Mouse (Mus musculus): Measurements from ENCODE around the gene Spata46.

Gene Spata46

GRCm38 (mm10) chr1:170308503-170308902 lies at the start of gene Spata46:
Spata46 (plus strand) TSS chr1:170308803.
- DNase-seq = no peak

GRCm38 (mm10) chr1:170270281-170270680 lies 38.3 kb upstream of the Spata46 start:
- DNase-seq = no peak

- DNase-seq = no peak
Observed at GRCm38 (mm10) chr1:170270696-170271095, 37.9 kb upstream of the Spata46 start.

- no peak for DNase-seq
Observed at GRCm38 (mm10) chr1:170273252-170273651, 35.4 kb upstream of the Spata46 start.

- no peak for DNase-seq
Observed at GRCm38 (mm10) chr1:170277016-170277415, 31.6 kb upstream of the Spata46 start, which contains the start of gene Sh2d1b1. Sh2d1b1 (plus strand) TSS chr1:170277320.

- no peak for DNase-seq
Observed at GRCm38 (mm10) chr1:170282415-170283129, 26.0 kb upstream of the Spata46 start.

- peak; percentile 84 for DNase-seq
Observed at GRCm38 (mm10) chr1:170292239-170292951, 16.2 kb upstream of the Spata46 start.

- DNase-seq = no peak
Observed at GRCm38 (mm10) chr1:170293257-170293656, 15.3 kb upstream of the Spata46 start.

GRCm38 (mm10) chr1:170294786-170295570 lies 13.6 kb upstream of the Spata46 start:
- no peak for DNase-seq

GRCm38 (mm10) chr1:170299496-170299895 lies 9.1 kb upstream of the Spata46 start:
- DNase-seq = no peak

- DNase-seq = peak; percentile 10
Observed at GRCm38 (mm10) chr1:170301686-170302085, 6.9 kb upstream of the Spata46 start.

- DNase-seq = no peak
Observed at GRCm38 (mm10) chr1:170302456-170302855, 6.1 kb upstream of the Spata46 start.

GRCm38 (mm10) chr1:170303103-170303502 lies 5.5 kb upstream of the Spata46 start:
- peak; percentile 55 for DNase-seq

GRCm38 (mm10) chr1:170305002-170305401 lies 3.6 kb upstream of the Spata46 start:
- no peak for DNase-seq

GRCm38 (mm10) chr1:170306232-170306631 lies 2.4 kb upstream of the Spata46 start, which contains the start of gene Gm7694:
Gm7694 (minus strand) TSS chr1:170306332.
- DNase-seq = no peak

GRCm38 (mm10) chr1:170311431-170311830 lies 2.8 kb downstream of the Spata46 start:
- no peak for DNase-seq

GRCm38 (mm10) chr1:170322046-170322445 lies 13.4 kb downstream of the Spata46 start:
- DNase-seq = no peak

GRCm38 (mm10) chr1:170323001-170323400 lies 14.4 kb downstream of the Spata46 start:
- DNase-seq = no peak

GRCm38 (mm10) chr1:170324312-170324711 lies 15.7 kb downstream of the Spata46 start:
- no peak for DNase-seq

GRCm38 (mm10) chr1:170325277-170325676 lies 16.7 kb downstream of the Spata46 start:
- DNase-seq = no peak

- no peak for DNase-seq
Observed at GRCm38 (mm10) chr1:170331926-170332325, 23.3 kb downstream of the Spata46 start.

GRCm38 (mm10) chr1:170332775-170333174 lies 24.2 kb downstream of the Spata46 start:
- no peak for DNase-seq

- no peak for DNase-seq
Observed at GRCm38 (mm10) chr1:170339943-170340342, 31.3 kb downstream of the Spata46 start.

Data from retina, postnatal 1 day (tissue).